Mouse (Mus musculus) heart, adult 2 months (tissue): ENCODE data around the gene Trp53bp2.

Experiments
- CTCF ChIP-seq: fragments of 200-600 bp; IDR thresholded peaks from 2 replicates; pipeline ENCODE4 v1.8.1; 2022; ENCODE audit warnings: antibody characterized with exemption, mild to moderate bottlenecking, moderate library complexity
- EP300 ChIP-seq: fragments of 200-500 bp; IDR thresholded peaks from 2 replicates; pipeline ENCODE4 v1.6.1; 2011; ENCODE audit warnings: low read depth, low read length, control low read depth; ENCODE audit not compliant: insufficient read depth
- POLR2A ChIP-seq: fragments of 200-500 bp; IDR thresholded peaks from 2 replicates; pipeline ENCODE4 v1.6.1; 2011; ENCODE audit warnings: mild to moderate bottlenecking, low read depth, low read length, control low read depth; ENCODE audit not compliant: insufficient read depth

DNA sequence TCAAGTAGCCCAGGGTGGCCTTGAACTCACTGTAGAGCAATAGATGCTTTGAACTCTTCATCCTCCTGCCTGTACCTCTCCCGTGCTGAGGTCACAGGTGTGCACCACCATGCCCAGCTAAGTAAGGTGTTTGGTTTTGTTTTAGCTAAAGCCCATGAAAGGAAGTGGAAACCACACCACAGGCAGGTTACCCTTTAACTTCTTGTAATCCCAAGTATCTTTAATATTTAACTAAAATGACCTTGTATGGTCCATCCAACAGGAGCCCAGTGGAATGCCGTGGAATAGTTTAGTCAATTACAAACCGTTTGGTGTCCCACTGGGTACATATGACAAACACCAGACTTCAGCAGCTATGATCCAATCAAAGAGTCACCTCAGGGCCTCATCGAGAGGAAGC is 70.0 kb downstream of the Trp53bp2 start:
- TF ChIP-seq POLR2A (no peak), CTCF (no peak), EP300 (no peak)
